Mouse (Mus musculus): ENCODE data around the gene Rab11fip3. TPM values are rescaled to one million over a fixed set of nuclear protein-coding genes. Genes with fewer than 3 reads are reported as not detected.
"Not testable (repeated sequence)": the region's sequence is repeated elsewhere in the genome, so short reads cannot be mapped to it uniquely, and the experiment has no call there.

Gene Rab11fip3
- 21.0 and 22.3 TPM in 2 replicates for polyA plus RNA-seq (2016; fragmentation: Nextera tagmentation; extraction: Ambion mirVana)

DNA sequence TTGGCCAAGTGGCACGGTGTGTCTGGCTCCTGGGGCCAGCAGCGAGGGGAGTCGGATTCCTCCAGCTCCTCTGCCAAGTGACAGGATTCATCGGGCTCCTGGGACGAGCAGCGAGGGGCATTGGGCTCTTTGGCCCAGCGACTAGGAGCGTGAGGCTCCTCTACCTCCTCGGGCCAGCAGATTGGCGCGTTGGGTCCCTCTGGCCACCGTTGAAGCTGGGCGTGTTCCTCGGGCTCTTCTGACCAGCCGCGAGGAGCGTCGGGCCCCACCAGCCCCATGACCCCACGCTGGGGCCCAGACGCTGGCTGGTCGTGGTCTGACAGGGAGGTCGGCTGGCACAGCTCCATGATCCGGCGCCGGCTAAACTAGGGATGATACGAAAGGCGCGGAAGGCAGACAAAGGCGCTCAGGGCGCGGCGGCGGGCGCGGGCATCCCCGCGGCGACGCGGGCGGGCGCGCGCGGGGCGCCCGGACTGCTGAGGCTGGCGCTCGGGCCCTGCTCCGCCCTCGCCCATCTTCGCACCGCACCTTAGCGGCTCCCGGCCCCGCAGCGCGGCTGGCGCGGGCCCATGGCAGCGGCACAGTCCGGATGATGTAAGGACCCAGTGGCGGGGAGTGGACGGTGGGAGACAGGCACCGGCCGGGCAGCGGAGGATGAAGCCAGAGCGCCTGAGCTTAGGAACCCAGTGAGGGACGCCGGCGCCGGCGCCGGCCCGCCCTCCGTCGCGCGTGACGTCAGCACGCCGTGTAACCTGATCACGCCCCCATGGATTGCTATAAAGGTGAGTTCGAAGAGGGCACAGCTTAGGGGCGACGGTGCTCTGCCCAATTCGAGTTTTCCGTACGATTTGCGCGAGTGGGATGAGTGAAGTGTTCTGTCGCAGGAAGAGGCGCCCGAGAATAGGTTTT is at the start of gene Rab11fip3:
TSS of gene Rab11fip3 (minus strand) at position 725 of the 909 bp plus-strand sequence.
- under 1% methylated on average over 94 of the region's 94 CpGs for WGBS
- Histone ChIP-seq H3K27ac (peak within 1 kb of the TSS; percentile 94), H3K27me3 (ENCODE audit: poor library complexity, severe bottlenecking) (peaks cover 34% of the 10 kb centered on the region), H3K9me3 (no peaks in the 10 kb centered on the region), H3K4me3 (peak within 1 kb of the TSS; percentile 93), H3K36me3 (replicated peaks) (peaks cover 28% of the 10 kb centered on the region), H3K4me1 (peaks cover 51% of the 10 kb centered on the region)
- DNase-seq (ENCODE audit: extremely low spot score, low spot score): peak; percentile 92

DNA sequence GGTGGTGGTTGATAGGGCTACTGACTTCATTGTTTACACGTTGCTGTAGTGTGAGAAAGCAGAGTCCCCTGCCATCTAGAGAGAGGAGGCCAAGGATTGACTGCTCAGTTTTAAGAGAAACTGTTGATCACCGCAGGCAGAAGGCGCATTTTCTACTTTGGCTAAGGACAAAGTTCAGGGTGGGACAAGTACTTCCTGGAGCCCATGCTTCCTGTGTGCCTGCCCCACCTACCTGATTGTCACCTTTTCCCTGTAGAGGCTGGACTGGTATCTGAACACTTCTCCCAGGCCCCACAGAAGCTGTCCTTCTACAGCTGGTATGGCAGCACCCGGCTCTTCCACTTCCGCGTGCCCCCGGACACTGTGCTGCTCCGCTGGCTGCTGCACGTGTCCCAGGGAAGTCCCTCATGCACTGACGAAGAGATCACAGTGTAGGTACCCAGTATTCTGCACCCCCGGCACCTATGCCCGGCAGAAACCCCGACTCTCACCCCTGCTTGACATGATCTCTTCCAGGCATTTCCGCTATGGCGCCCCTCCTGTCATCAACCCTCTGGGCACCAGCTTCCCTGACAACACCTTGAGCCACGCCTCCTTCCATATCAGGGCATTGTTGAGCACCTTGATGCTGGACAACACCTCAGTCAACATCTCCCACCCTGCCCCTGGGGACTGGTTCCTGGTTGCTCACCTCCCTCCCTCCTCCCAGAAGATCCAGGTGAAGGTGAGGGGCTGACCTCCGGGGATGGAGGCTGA is 47.3 kb upstream of the Rab11fip3 start:
- H3K27ac ChIP-seq: no peak overlapping the region

DNA sequence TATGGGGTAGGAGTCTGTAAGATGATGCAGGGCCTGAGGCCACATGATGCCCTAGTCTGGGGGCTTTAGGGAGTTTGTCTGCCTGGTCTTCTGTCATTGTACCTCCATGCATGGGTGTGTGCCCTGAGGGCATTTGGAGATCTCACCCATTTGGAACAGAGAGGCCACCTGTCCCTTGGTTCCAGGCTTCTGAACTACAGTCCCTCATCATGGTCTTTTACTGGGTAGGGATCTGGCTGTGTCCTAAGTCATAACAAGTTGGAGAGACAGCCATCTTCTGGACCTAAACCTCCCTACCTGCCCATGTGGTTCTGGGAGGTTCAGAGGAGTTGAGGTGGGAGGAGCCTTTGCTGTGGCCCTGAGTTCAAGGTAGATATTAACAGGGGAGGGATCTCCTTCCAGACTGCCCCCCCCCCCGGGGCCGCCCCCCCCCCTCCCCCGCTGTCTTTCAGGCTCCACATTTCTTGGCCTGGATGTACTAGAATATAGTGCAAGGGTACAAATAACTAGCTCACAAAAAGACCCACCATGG is 46.7 kb upstream of the Rab11fip3 start:
- Histone ChIP-seq H3K36me3 (replicated peaks) (no peaks in the 10 kb centered on the region), H3K9me3 (no peaks in the 10 kb centered on the region), H3K27me3 (ENCODE audit: poor library complexity, severe bottlenecking) (peaks cover 88% of the 10 kb centered on the region), H3K4me3 (no peak overlapping the region), H3K27ac (no peak overlapping the region), H3K4me1 (peaks cover 32% of the 10 kb centered on the region)
- no peak for DNase-seq (ENCODE audit: extremely low spot score, low spot score)
- WGBS: 55% methylated on average over 3 of the region's 3 CpGs

More for the DNA sequence above, 47.3 kb upstream of the Rab11fip3 start:
- WGBS: 90% methylated on average over 17 of the region's 17 CpGs
- peaks cover 82% of the 10 kb centered on the region for H3K27me3 ChIP-seq (ENCODE audit: poor library complexity, severe bottlenecking)
- H3K9me3 ChIP-seq: no peaks in the 10 kb centered on the region
- DNase-seq (ENCODE audit: extremely low spot score, low spot score): no peak
- H3K36me3 ChIP-seq (replicated peaks): no peaks in the 10 kb centered on the region
- no peak overlapping the region for H3K4me3 ChIP-seq
- peaks cover 25% of the 10 kb centered on the region for H3K4me1 ChIP-seq

DNA sequence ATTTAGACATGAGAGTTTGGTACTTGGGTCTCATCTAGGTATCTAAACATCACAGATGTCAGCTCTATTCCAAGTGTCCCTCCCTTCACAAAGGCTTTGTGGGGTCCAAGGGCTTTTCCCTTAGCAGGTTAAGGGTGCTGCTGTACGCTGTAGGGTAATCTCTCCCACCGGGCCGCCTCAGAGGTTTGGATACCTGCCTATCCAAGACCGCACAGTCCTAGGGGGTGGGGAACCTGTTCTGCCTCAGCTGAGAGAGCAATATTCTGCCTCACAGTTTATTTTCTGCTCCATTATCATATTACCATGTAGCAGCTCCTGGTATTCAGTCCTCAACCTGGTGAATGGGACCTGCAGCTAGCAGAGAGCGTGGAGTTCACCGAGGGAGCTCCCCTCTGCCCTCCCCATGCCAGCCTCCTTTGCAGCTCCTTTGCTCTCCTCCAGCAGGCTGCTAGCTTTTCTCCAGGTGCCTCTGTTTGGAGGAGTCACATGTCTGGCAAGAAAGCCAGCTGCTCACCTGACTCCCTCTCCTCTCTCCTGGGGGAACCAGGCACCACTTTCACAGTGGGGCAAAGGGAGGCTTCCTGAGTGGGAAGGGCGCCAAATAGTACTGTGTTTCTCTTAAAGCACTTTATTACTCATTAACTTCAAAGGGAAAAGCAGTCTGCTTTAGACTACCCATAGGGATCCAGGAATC is 46.0 kb upstream of the Rab11fip3 start:
- Histone ChIP-seq H3K9me3 (no peaks in the 10 kb centered on the region), H3K27me3 (ENCODE audit: poor library complexity, severe bottlenecking) (peaks cover 95% of the 10 kb centered on the region), H3K27ac (no peak overlapping the region), H3K4me1 (peaks cover 36% of the 10 kb centered on the region), H3K36me3 (replicated peaks) (no peaks in the 10 kb centered on the region), H3K4me3 (no peak overlapping the region)
- DNase-seq (ENCODE audit: extremely low spot score, low spot score): no peak
- 86% methylated on average over 7 of the region's 7 CpGs for WGBS

DNA sequence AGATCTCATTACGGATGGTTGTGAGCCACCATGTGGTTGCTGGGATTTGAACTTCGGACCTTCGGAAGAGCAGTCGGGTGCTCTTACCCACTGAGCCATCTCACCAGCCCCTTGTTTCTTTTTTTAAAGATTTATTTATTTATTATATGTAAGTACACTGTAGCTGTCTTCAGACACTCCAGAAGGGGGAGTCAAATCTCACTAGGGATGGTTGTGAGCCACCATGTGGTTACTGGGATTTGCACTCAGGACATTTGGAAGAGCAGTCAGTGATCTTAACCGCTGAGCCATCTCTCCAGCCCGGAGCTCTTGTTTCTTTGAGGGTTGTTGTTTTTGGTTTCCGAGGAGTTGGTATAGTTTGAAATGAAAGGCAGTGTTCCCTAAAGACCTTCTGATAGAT is 45.1 kb upstream of the Rab11fip3 start:
- not testable (repeated sequence) for H3K4me3 ChIP-seq; H3K36me3 ChIP-seq (replicated peaks); H3K9me3 ChIP-seq; DNase-seq (ENCODE audit: extremely low spot score, low spot score); H3K27ac ChIP-seq
- Histone ChIP-seq H3K4me1 (peaks cover 35% of the 10 kb centered on the region), H3K27me3 (ENCODE audit: poor library complexity, severe bottlenecking) (peaks cover 96% of the 10 kb centered on the region)
- WGBS: 70% methylated on average over 7 of the region's 7 CpGs

DNA sequence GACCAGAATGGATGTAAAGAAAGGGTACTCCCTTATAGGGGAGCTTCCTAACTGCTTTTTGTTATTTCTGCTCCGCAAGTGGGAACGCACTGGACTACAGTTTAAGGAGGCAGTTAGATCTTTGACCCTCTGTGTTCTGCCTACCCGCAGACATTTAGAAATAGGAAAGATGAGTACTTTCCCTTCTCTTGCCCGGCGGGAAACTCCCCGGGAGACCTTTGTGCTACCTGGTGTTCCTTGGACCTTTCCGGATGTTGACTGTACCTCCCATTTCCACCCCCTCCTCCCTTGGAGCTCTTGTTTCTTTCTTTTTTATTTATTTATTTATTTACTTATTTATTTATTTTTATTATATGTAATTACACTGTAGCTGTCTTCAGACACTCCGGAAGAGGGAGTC is 44.7 kb upstream of the Rab11fip3 start:
- DNase-seq (ENCODE audit: extremely low spot score, low spot score): no peak
- no peaks in the 10 kb centered on the region for H3K9me3 ChIP-seq
- H3K36me3 ChIP-seq (replicated peaks): no peaks in the 10 kb centered on the region
- H3K4me1 ChIP-seq: peaks cover 35% of the 10 kb centered on the region
- WGBS: 14% methylated on average over 8 of the region's 8 CpGs
- no peak overlapping the region for H3K27ac ChIP-seq
- H3K27me3 ChIP-seq (ENCODE audit: poor library complexity, severe bottlenecking): peaks cover 92% of the 10 kb centered on the region
- peak overlapping the region; percentile 91 for H3K4me3 ChIP-seq

DNA sequence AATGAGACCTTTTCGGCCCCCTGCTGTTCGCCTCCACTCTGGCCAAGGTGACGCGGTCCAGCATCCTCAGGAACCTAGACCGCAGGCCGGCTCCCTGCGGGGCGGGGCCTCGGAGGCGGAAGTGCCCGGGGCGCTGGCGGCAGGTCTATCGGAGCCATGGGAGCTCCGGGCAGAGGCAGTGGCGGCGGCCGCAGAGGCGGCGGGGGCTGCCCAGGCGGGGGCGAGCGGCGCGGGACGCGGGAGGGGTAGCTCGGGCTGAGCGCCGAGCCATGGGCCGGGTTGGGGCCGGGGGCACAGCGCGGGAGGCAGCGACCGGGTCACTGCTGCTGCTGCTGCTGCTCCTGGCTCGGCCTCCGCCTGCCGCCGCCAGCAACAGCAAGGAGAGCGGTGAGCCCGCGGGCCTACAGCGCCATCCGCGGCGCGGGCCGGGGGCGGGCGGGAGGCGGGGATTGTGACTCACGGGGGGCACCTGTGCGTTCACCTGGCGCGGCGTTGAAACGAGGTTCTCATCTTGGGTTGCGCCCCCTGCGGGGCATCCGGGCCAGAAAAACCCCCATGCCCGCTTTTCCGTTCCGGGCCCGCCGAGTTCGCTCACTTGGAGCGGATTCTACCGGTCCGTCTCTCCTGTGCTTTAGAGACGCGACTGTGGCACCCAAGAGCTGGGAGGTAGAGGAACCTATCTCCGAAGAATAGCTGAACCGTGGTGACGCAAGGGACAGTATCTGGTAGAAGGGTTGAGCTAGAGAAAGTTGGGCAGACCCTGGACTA is 44.0 kb upstream of the Rab11fip3 start, which contains the start of gene Tmem8:
TSS of gene Tmem8 (plus strand) at position 119 of the 768 bp plus-strand sequence.
- Histone ChIP-seq H3K4me1 (peaks cover 35% of the 10 kb centered on the region), H3K36me3 (replicated peaks) (no peaks in the 10 kb centered on the region), H3K27me3 (ENCODE audit: poor library complexity, severe bottlenecking) (peaks cover 85% of the 10 kb centered on the region), H3K9me3 (no peaks in the 10 kb centered on the region), H3K4me3 (peak within 1 kb of the TSS; percentile 91), H3K27ac (peak within 1 kb of the TSS; percentile 83)
- peak; percentile 62 for DNase-seq (ENCODE audit: extremely low spot score, low spot score)
- under 1% methylated on average over 63 of the region's 75 CpGs for WGBS

DNA sequence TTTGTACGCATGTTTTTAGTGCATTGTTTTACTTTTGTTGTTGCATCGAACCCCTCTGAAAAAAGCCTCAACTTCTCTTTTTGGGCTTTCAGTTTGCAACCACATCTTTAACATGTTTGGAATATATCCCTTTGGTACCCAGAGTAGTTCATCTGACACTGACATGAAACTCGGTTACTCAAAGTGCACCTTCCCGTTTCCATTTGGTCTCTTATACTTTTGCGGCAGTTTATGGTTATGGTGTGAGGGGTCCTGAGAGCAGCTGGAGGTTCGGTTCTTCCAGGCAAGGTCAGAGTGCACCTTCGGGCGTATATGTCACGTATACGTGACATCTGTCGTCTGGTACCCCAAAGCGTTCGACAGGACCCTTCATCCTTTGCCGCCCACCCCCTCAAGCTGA is 43.4 kb upstream of the Rab11fip3 start:
- no peak for DNase-seq (ENCODE audit: extremely low spot score, low spot score)
- peak overlapping the region; percentile 91 for H3K4me3 ChIP-seq
- H3K27me3 ChIP-seq (ENCODE audit: poor library complexity, severe bottlenecking): peaks cover 79% of the 10 kb centered on the region
- H3K4me1 ChIP-seq: peaks cover 35% of the 10 kb centered on the region
- no peaks in the 10 kb centered on the region for H3K36me3 ChIP-seq (replicated peaks)
- 19% methylated on average over 14 of the region's 14 CpGs for WGBS
- peak overlapping the region; percentile 83; the same call in 1 of the 2 replicates for H3K27ac ChIP-seq
- H3K9me3 ChIP-seq: no peaks in the 10 kb centered on the region

DNA sequence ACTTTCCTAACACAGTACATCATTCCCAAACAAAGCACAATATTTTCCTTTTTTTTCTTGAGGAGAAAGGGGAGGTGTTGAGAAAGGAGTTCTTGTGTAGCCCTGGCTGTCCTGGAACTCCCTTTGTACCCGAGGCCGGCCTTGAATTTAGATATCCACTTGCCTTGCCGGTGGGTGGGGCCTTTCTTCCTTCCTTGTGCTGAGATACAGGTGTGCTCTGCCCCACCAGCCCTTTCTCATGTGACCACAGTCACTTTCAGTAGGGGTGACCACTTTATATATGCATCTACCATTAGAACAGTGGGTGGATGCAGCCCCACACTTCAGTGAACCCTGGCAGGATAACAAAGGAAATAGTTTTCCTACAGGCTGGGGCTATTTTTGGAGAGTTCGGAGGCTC is 42.4 kb upstream of the Rab11fip3 start:
- Histone ChIP-seq H3K27ac (no peak overlapping the region), H3K27me3 (ENCODE audit: poor library complexity, severe bottlenecking) (peaks cover 69% of the 10 kb centered on the region), H3K9me3 (no peaks in the 10 kb centered on the region), H3K4me1 (peaks cover 35% of the 10 kb centered on the region), H3K4me3 (no peak overlapping the region), H3K36me3 (replicated peaks) (no peaks in the 10 kb centered on the region)
- no peak for DNase-seq (ENCODE audit: extremely low spot score, low spot score)
- 20% methylated on average over 4 of the region's 4 CpGs for WGBS

DNA sequence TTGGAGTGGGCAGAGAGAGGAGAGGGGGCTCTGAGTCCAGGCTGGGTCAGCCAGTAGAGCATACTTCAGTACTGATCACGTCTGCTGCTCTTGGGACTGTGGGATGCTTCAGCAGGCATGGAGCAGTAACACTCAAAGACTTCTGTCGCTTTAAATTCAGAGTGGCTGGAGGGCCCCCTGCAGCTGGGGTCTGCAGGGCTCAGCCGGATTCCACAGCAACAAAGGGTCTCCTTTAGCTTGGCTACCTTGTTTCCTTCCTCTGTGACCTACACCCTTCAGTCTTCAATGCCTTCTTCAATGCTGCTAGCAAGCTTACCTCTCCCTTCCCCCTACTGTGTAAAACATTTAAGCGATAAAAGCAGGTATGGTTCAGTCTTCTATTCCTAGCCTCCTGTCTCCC is 41.7 kb upstream of the Rab11fip3 start:
- WGBS: under 1% methylated on average over 4 of the region's 4 CpGs
- H3K4me3 ChIP-seq: peak overlapping the region; percentile 9
- DNase-seq (ENCODE audit: extremely low spot score, low spot score): no peak
- no peaks in the 10 kb centered on the region for H3K9me3 ChIP-seq
- peaks cover 35% of the 10 kb centered on the region for H3K4me1 ChIP-seq
- no peaks in the 10 kb centered on the region for H3K36me3 ChIP-seq (replicated peaks)
- H3K27me3 ChIP-seq (ENCODE audit: poor library complexity, severe bottlenecking): peaks cover 62% of the 10 kb centered on the region
- 0 out of 2 replicates have a peak overlapping the region, but pooled peaks have one; percentile 54 for H3K27ac ChIP-seq

DNA sequence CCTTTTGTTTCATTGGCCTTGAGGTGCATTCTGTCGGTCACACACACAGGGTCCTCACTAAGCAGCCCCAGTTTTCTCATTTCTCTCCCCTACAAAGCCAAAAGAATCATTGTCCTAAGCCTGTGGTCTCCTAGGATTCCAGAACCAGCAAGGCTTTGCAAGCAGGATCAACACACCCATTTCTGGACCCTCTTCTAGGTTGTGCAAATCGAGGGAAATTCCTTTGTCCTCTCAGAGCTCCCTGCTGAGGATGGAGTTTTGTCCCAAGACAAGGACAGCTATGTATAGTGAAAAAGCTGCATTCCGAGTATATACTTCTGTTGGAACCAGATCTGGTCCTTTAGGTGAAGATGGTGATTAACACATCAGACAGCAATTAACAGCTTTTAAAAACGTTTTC is 40.8 kb upstream of the Rab11fip3 start:
- DNase-seq (ENCODE audit: extremely low spot score, low spot score): no peak
- peaks cover 35% of the 10 kb centered on the region for H3K4me1 ChIP-seq
- no peaks in the 10 kb centered on the region for H3K9me3 ChIP-seq
- no peaks in the 10 kb centered on the region for H3K36me3 ChIP-seq (replicated peaks)
- H3K4me3 ChIP-seq: no peak overlapping the region
- no peak overlapping the region for H3K27ac ChIP-seq
- H3K27me3 ChIP-seq (ENCODE audit: poor library complexity, severe bottlenecking): peaks cover 53% of the 10 kb centered on the region
- 17% methylated on average over 4 of the region's 4 CpGs for WGBS

All from forebrain, embryonic 10.5 days (tissue).